9 mouse cellular contexts compared by ENCODE assay signal in genomic region chr11:65088451-65089222, GRCm38 (mm10).
DNase-seq lines count a peak whose midpoint lies in the region; ATAC-seq and TF ChIP-seq lines count a peak whose summit lies in the region.
"Had no signal": no experiment of that assay in that cellular context is flagged by ENCODE, and none has a peak within 500 bp of the region (broad histone marks: within the 10 kb centered on the region; RNA-seq: fewer than 3 reads in every experiment).

No protein-coding gene starts in this region.

- H3K27ac ChIP-seq in midbrain, embryonic 11.5 days (ENCODE audit: low read depth, low read length): no peak overlapping the region
- H3K27ac ChIP-seq in midbrain, embryonic 16.5 days (ENCODE audit: low read length): no peak overlapping the region
- H3K27ac ChIP-seq in limb, embryonic 11.5 days (replicated peaks; ENCODE audit: low read depth, low read length): no peak overlapping the region
- H3K27ac ChIP-seq in testis, adult 2 months (ENCODE audit: control insufficient read depth, insufficient read depth, low read depth, low read length): no peak overlapping the region
- H3K27ac ChIP-seq: hindbrain, embryonic 15.5 days had no signal

- peak; percentile 34 to 80 for DNase-seq in adrenal gland, adult (ENCODE audit: inconsistent age in 2 of 2, low spot score in 1 of 2)
- DNase-seq in adrenal gland, postnatal 4 days (ENCODE audit: low spot score in 2 of 2): no peak
- peak; percentile 85 for DNase-seq in midbrain, embryonic 11.5 days (ENCODE audit: low spot score, missing footprints)
- DNase-seq in c-Kit-negative CD71-positive TER-119-positive erythroid progenitor cells, embryonic 14.5 days (ENCODE audit: low read depth, low spot score): peak; percentile 9
- peak; percentile 39 to 54 for DNase-seq in frontal cortex, postnatal 36 days (ENCODE audit: low spot score in 2 of 2)
- DNase-seq in limb, embryonic 11.5 days (ENCODE audit: low spot score): peak; percentile 61

- no peaks in the 10 kb centered on the region for H3K36me3 ChIP-seq in midbrain, embryonic 11.5 days (ENCODE audit: control insufficient read depth, insufficient read depth, low read length)
- no peaks in the 10 kb centered on the region for H3K36me3 ChIP-seq in midbrain, embryonic 16.5 days (ENCODE audit: control insufficient read depth, insufficient read depth, low read length)
- no peaks in the 10 kb centered on the region for H3K36me3 ChIP-seq in limb, embryonic 11.5 days (ENCODE audit: control insufficient read depth, insufficient read depth, low read length)
- H3K36me3 ChIP-seq in testis, adult 2 months (ENCODE audit: control insufficient read depth, insufficient read depth, low read length): no peaks in the 10 kb centered on the region
- H3K36me3 ChIP-seq: hindbrain, embryonic 15.5 days had no signal

- peak; percentile 39; the same call in 1 of the 2 replicates for TF ChIP-seq CTCF in testis, adult 2 months (IDR thresholded peaks at IDR 0.05; ENCODE audit: control insufficient read depth, insufficient read depth, insufficient replicate concordance, low read depth, low read length)

- H3K4me1 ChIP-seq in midbrain, embryonic 11.5 days (ENCODE audit: control insufficient read depth, insufficient read depth, low read length): no peaks in the 10 kb centered on the region
- H3K4me1 ChIP-seq in midbrain, embryonic 16.5 days (ENCODE audit: control insufficient read depth, insufficient read depth, low read length): no peaks in the 10 kb centered on the region
- no peaks in the 10 kb centered on the region for H3K4me1 ChIP-seq in limb, embryonic 11.5 days (ENCODE audit: control insufficient read depth, insufficient read depth, low read length)
- no peaks in the 10 kb centered on the region for H3K4me1 ChIP-seq in testis, adult 2 months (ENCODE audit: control insufficient read depth, insufficient read depth, low read length)
- H3K4me1 ChIP-seq: hindbrain, embryonic 15.5 days had no signal

- no peak overlapping the region for H3K9ac ChIP-seq in midbrain, embryonic 11.5 days (ENCODE audit: low read length)
- H3K9ac ChIP-seq in midbrain, embryonic 16.5 days (ENCODE audit: low read depth, low read length): no peak overlapping the region
- no peak overlapping the region for H3K9ac ChIP-seq in limb, embryonic 11.5 days (ENCODE audit: low read length)
- H3K9ac ChIP-seq: hindbrain, embryonic 15.5 days had no signal

- ATAC-seq in midbrain, embryonic 11.5 days (ENCODE audit: low FRiP score): no peak
- ATAC-seq in midbrain, embryonic 16.5 days: no peak
- no peak for ATAC-seq in limb, embryonic 11.5 days (ENCODE audit: insufficient number of reproducible peaks, low FRiP score, low TSS enrichment, low read depth)

- no peak for TF ChIP-seq POLR2A in testis, adult 2 months (IDR thresholded peaks at IDR 0.05; ENCODE audit: control insufficient read depth, low read depth, low read length)

- H3K4me3 ChIP-seq in midbrain, embryonic 11.5 days (ENCODE audit: low read depth, low read length): no peak overlapping the region
- no peak overlapping the region for H3K4me3 ChIP-seq in midbrain, embryonic 16.5 days (ENCODE audit: low read depth, low read length)
- no peak overlapping the region for H3K4me3 ChIP-seq in limb, embryonic 11.5 days (ENCODE audit: low read depth, low read length)
- H3K4me3 ChIP-seq in testis, adult 2 months (ENCODE audit: control insufficient read depth, low read depth, low read length): no peak overlapping the region
- H3K4me3 ChIP-seq: hindbrain, embryonic 15.5 days had no signal

- no peaks in the 10 kb centered on the region for H3K9me3 ChIP-seq in midbrain, embryonic 11.5 days (ENCODE audit: control insufficient read depth, low read length)
- no peaks in the 10 kb centered on the region for H3K9me3 ChIP-seq in midbrain, embryonic 16.5 days (replicated peaks; ENCODE audit: control insufficient read depth, low read length, poor library complexity, severe bottlenecking)
- H3K9me3 ChIP-seq in limb, embryonic 11.5 days (ENCODE audit: control insufficient read depth, low read length): no peaks in the 10 kb centered on the region
- H3K9me3 ChIP-seq: hindbrain, embryonic 15.5 days had no signal

- no peaks in the 10 kb centered on the region for H3K27me3 ChIP-seq in midbrain, embryonic 11.5 days (ENCODE audit: control insufficient read depth, insufficient read depth, low read length)
- no peaks in the 10 kb centered on the region for H3K27me3 ChIP-seq in midbrain, embryonic 16.5 days (ENCODE audit: control insufficient read depth, insufficient read depth, low read depth, low read length)
- H3K27me3 ChIP-seq in limb, embryonic 11.5 days (ENCODE audit: control insufficient read depth, insufficient read depth, low read length): no peaks in the 10 kb centered on the region
- H3K27me3 ChIP-seq in testis, adult 2 months (ENCODE audit: control insufficient read depth, insufficient read depth, low read length): no peaks in the 10 kb centered on the region
- H3K27me3 ChIP-seq: hindbrain, embryonic 15.5 days had no signal

- 59% methylated on average over 5 of the region's 5 CpGs for WGBS in midbrain, embryonic 11.5 days
- 63% methylated on average over 5 of the region's 5 CpGs for WGBS in midbrain, embryonic 16.5 days
- WGBS in limb, embryonic 11.5 days: 52% methylated on average over 5 of the region's 5 CpGs

- H3K4me2 ChIP-seq in midbrain, embryonic 11.5 days: no peak overlapping the region
- H3K4me2 ChIP-seq in midbrain, embryonic 16.5 days (ENCODE audit: low read length): no peak overlapping the region
- H3K4me2 ChIP-seq in limb, embryonic 11.5 days (ENCODE audit: low read depth, severe bottlenecking): no peak overlapping the region
- H3K4me2 ChIP-seq: hindbrain, embryonic 15.5 days had no signal

Comparison
In these comparisons a context has a peak if more than half of its experiments do, and no peak if none do; other contexts are left out.
1. DNase-seq: peak in adrenal gland, adult (2 of 2), midbrain, embryonic 11.5 days (single experiment), c-Kit-negative CD71-positive TER-119-positive erythroid progenitor cells, embryonic 14.5 days (single experiment), frontal cortex, postnatal 36 days (2 of 2) and limb, embryonic 11.5 days (single experiment); none in adrenal gland, postnatal 4 days (0 of 2).